Mouse (Mus musculus): ENCODE results near the gene Snx5.

GRCm38 (mm10) chr2:144213803-144214202 lies 56.9 kb downstream of the Snx5 start:
- TF ChIP-seq EP300 (IDR thresholded peaks at IDR 0.05; ENCODE audit: low read depth) (no peak), CTCF (IDR thresholded peaks at IDR 0.05; ENCODE audit: low read depth) (no peak)
